Mouse (Mus musculus): ENCODE data around the gene Rbfox3. TPM values are rescaled to one million over a fixed set of nuclear protein-coding genes. Genes with fewer than 3 reads are reported as not detected.

Gene Rbfox3
- polyA plus RNA-seq, 1 experiment from 2014 or later: 8.2 TPM

- ATAC-seq (ENCODE audit: low FRiP score) (no peak), DNase-seq (ENCODE audit: low spot score, missing footprints) (no peak)
- Histone ChIP-seq H3K4me3 (ENCODE audit: low read depth, low read length) (no peak overlapping the region), H3K9me3 (ENCODE audit: control insufficient read depth, low read length) (no peaks in the 10 kb centered on the region), H3K9ac (ENCODE audit: low read length) (no peak overlapping the region), H3K27ac (ENCODE audit: low read depth, low read length) (no peak overlapping the region), H3K27me3 (ENCODE audit: control insufficient read depth, insufficient read depth, low read length) (no peaks in the 10 kb centered on the region), H3K4me1 (ENCODE audit: control insufficient read depth, insufficient read depth, low read length) (peaks cover 10% of the 10 kb centered on the region), H3K36me3 (ENCODE audit: control insufficient read depth, insufficient read depth, low read length) (no peaks in the 10 kb centered on the region), H3K4me2 (no peak overlapping the region)
- WGBS: 83% methylated on average over 5 of the region's 5 CpGs
These were observed 51.6 kb downstream of the Rbfox3 start for GRCm38 (mm10) chr11:118859839-118860238.

- 84% methylated on average over 11 of the region's 11 CpGs for WGBS
- Histone ChIP-seq H3K4me3 (ENCODE audit: low read depth, low read length) (no peak overlapping the region), H3K9me3 (ENCODE audit: control insufficient read depth, low read length) (no peaks in the 10 kb centered on the region), H3K4me2 (no peak overlapping the region), H3K9ac (ENCODE audit: low read length) (no peak overlapping the region), H3K36me3 (ENCODE audit: control insufficient read depth, insufficient read depth, low read length) (no peaks in the 10 kb centered on the region), H3K27me3 (ENCODE audit: control insufficient read depth, insufficient read depth, low read length) (no peaks in the 10 kb centered on the region), H3K27ac (ENCODE audit: low read depth, low read length) (no peak overlapping the region), H3K4me1 (ENCODE audit: control insufficient read depth, insufficient read depth, low read length) (peaks cover 7% of the 10 kb centered on the region)
- ATAC-seq (ENCODE audit: low FRiP score) (no peak), DNase-seq (ENCODE audit: low spot score, missing footprints) (no peak)
These were observed 53.1 kb downstream of the Rbfox3 start for GRCm38 (mm10) chr11:118858305-118858704.

- H3K9me3 ChIP-seq (ENCODE audit: control insufficient read depth, low read length): no peaks in the 10 kb centered on the region
- no peak overlapping the region for H3K4me2 ChIP-seq
- no peak overlapping the region for H3K27ac ChIP-seq (ENCODE audit: low read depth, low read length)
- DNase-seq (ENCODE audit: low spot score, missing footprints) (no peak), ATAC-seq (ENCODE audit: low FRiP score) (no peak)
- no peak overlapping the region for H3K4me3 ChIP-seq (ENCODE audit: low read depth, low read length)
- H3K36me3 ChIP-seq (ENCODE audit: control insufficient read depth, insufficient read depth, low read length): no peaks in the 10 kb centered on the region
- H3K4me1 ChIP-seq (ENCODE audit: control insufficient read depth, insufficient read depth, low read length): no peaks in the 10 kb centered on the region
- WGBS: 76% methylated on average over 6 of the region's 6 CpGs
- no peak overlapping the region for H3K9ac ChIP-seq (ENCODE audit: low read length)
- no peaks in the 10 kb centered on the region for H3K27me3 ChIP-seq (ENCODE audit: control insufficient read depth, insufficient read depth, low read length)
These were observed 60.0 kb downstream of the Rbfox3 start for GRCm38 (mm10) chr11:118851391-118851790.

- no peak overlapping the region for H3K4me3 ChIP-seq (ENCODE audit: low read depth, low read length)
- no peaks in the 10 kb centered on the region for H3K36me3 ChIP-seq (ENCODE audit: control insufficient read depth, insufficient read depth, low read length)
- H3K27ac ChIP-seq (ENCODE audit: low read depth, low read length): no peak overlapping the region
- ATAC-seq (ENCODE audit: low FRiP score) (no peak), DNase-seq (ENCODE audit: low spot score, missing footprints) (no peak)
- no peaks in the 10 kb centered on the region for H3K4me1 ChIP-seq (ENCODE audit: control insufficient read depth, insufficient read depth, low read length)
- H3K4me2 ChIP-seq: no peak overlapping the region
- no peaks in the 10 kb centered on the region for H3K27me3 ChIP-seq (ENCODE audit: control insufficient read depth, insufficient read depth, low read length)
- no peaks in the 10 kb centered on the region for H3K9me3 ChIP-seq (ENCODE audit: control insufficient read depth, low read length)
- 87% methylated on average over 7 of the region's 7 CpGs for WGBS
- no peak overlapping the region for H3K9ac ChIP-seq (ENCODE audit: low read length)
These were observed 63.4 kb downstream of the Rbfox3 start for GRCm38 (mm10) chr11:118847986-118848385.

GRCm38 (mm10) chr11:118840992-118841391 lies 70.4 kb downstream of the Rbfox3 start:
- ATAC-seq (ENCODE audit: low FRiP score): no peak
- no peaks in the 10 kb centered on the region for H3K4me1 ChIP-seq (ENCODE audit: control insufficient read depth, insufficient read depth, low read length)
- 81% methylated on average over 5 of the region's 5 CpGs for WGBS

GRCm38 (mm10) chr11:118838167-118838566 lies 73.2 kb downstream of the Rbfox3 start:
- no peak for ATAC-seq (ENCODE audit: low FRiP score)
- no peak for DNase-seq (ENCODE audit: low spot score, missing footprints)
- Histone ChIP-seq H3K4me3 (ENCODE audit: low read depth, low read length) (no peak overlapping the region), H3K27ac (ENCODE audit: low read depth, low read length) (no peak overlapping the region), H3K27me3 (ENCODE audit: control insufficient read depth, insufficient read depth, low read length) (no peaks in the 10 kb centered on the region), H3K9ac (ENCODE audit: low read length) (no peak overlapping the region), H3K4me2 (no peak overlapping the region), H3K9me3 (ENCODE audit: control insufficient read depth, low read length) (no peaks in the 10 kb centered on the region), H3K4me1 (ENCODE audit: control insufficient read depth, insufficient read depth, low read length) (no peaks in the 10 kb centered on the region), H3K36me3 (ENCODE audit: control insufficient read depth, insufficient read depth, low read length) (no peaks in the 10 kb centered on the region)
- WGBS: 66% methylated on average over 4 of the region's 4 CpGs

More at GRCm38 (mm10) chr11:118840992-118841391, 70.4 kb downstream of the Rbfox3 start:
- H3K36me3 ChIP-seq (ENCODE audit: control insufficient read depth, insufficient read depth, low read length): no peaks in the 10 kb centered on the region
- no peak overlapping the region for H3K4me3 ChIP-seq (ENCODE audit: low read depth, low read length)
- no peaks in the 10 kb centered on the region for H3K9me3 ChIP-seq (ENCODE audit: control insufficient read depth, low read length)
- DNase-seq (ENCODE audit: low spot score, missing footprints): no peak
- no peaks in the 10 kb centered on the region for H3K27me3 ChIP-seq (ENCODE audit: control insufficient read depth, insufficient read depth, low read length)
- no peak overlapping the region for H3K4me2 ChIP-seq
- no peak overlapping the region for H3K9ac ChIP-seq (ENCODE audit: low read length)
- H3K27ac ChIP-seq (ENCODE audit: low read depth, low read length): no peak overlapping the region

- WGBS: 72% methylated on average over 4 of the region's 4 CpGs
- no peak overlapping the region for H3K27ac ChIP-seq (ENCODE audit: low read depth, low read length)
- ATAC-seq (ENCODE audit: low FRiP score): no peak
These were observed 74.5 kb downstream of the Rbfox3 start for GRCm38 (mm10) chr11:118836889-118837288.

GRCm38 (mm10) chr11:118832793-118833481 lies 78.5 kb downstream of the Rbfox3 start:
- no peak overlapping the region for H3K27ac ChIP-seq (ENCODE audit: low read depth, low read length)
- DNase-seq (ENCODE audit: low spot score, missing footprints) (no peak), ATAC-seq (ENCODE audit: low FRiP score) (no peak)
- no peak overlapping the region for H3K4me2 ChIP-seq
- H3K36me3 ChIP-seq (ENCODE audit: control insufficient read depth, insufficient read depth, low read length): no peaks in the 10 kb centered on the region
- H3K9ac ChIP-seq (ENCODE audit: low read length): no peak overlapping the region
- no peaks in the 10 kb centered on the region for H3K27me3 ChIP-seq (ENCODE audit: control insufficient read depth, insufficient read depth, low read length)
- WGBS: 83% methylated on average over 10 of the region's 10 CpGs
- no peaks in the 10 kb centered on the region for H3K9me3 ChIP-seq (ENCODE audit: control insufficient read depth, low read length)
- H3K4me3 ChIP-seq (ENCODE audit: low read depth, low read length): no peak overlapping the region
- no peaks in the 10 kb centered on the region for H3K4me1 ChIP-seq (ENCODE audit: control insufficient read depth, insufficient read depth, low read length)

More at GRCm38 (mm10) chr11:118836889-118837288, 74.5 kb downstream of the Rbfox3 start:
- no peak overlapping the region for H3K4me2 ChIP-seq
- H3K9ac ChIP-seq (ENCODE audit: low read length): no peak overlapping the region
- H3K36me3 ChIP-seq (ENCODE audit: control insufficient read depth, insufficient read depth, low read length): no peaks in the 10 kb centered on the region
- no peak for DNase-seq (ENCODE audit: low spot score, missing footprints)
- H3K4me1 ChIP-seq (ENCODE audit: control insufficient read depth, insufficient read depth, low read length): no peaks in the 10 kb centered on the region
- no peak overlapping the region for H3K4me3 ChIP-seq (ENCODE audit: low read depth, low read length)
- no peaks in the 10 kb centered on the region for H3K27me3 ChIP-seq (ENCODE audit: control insufficient read depth, insufficient read depth, low read length)
- H3K9me3 ChIP-seq (ENCODE audit: control insufficient read depth, low read length): no peaks in the 10 kb centered on the region

GRCm38 (mm10) chr11:118831730-118832129 lies 79.7 kb downstream of the Rbfox3 start:
- no peaks in the 10 kb centered on the region for H3K27me3 ChIP-seq (ENCODE audit: control insufficient read depth, insufficient read depth, low read length)
- no peak overlapping the region for H3K4me2 ChIP-seq
- 66% methylated on average over 7 of the region's 7 CpGs for WGBS
- DNase-seq (ENCODE audit: low spot score, missing footprints): no peak
- no peak overlapping the region for H3K4me3 ChIP-seq (ENCODE audit: low read depth, low read length)
- H3K9ac ChIP-seq (ENCODE audit: low read length): no peak overlapping the region
- no peaks in the 10 kb centered on the region for H3K4me1 ChIP-seq (ENCODE audit: control insufficient read depth, insufficient read depth, low read length)
- no peaks in the 10 kb centered on the region for H3K36me3 ChIP-seq (ENCODE audit: control insufficient read depth, insufficient read depth, low read length)
- no peak overlapping the region for H3K27ac ChIP-seq (ENCODE audit: low read depth, low read length)
- H3K9me3 ChIP-seq (ENCODE audit: control insufficient read depth, low read length): no peaks in the 10 kb centered on the region
- ATAC-seq (ENCODE audit: low FRiP score): no peak
